Mouse (Mus musculus) megakaryocyte, embryonic 14.5 days (primary cell): ENCODE results near the gene Zfp94.

Experiments
- FLI1 ChIP-seq: IDR thresholded peaks from 2 replicates; pipeline ENCODE4 v1.6.1; 2012; ENCODE audit warnings: low read length, inconsistent platforms, mixed read lengths
- GATA1 ChIP-seq: IDR thresholded peaks from 3 replicates; pipeline ENCODE4 v1.6.1; 2012; ENCODE audit warnings: mixed read lengths, low read length, inconsistent platforms, borderline replicate concordance

DNA sequence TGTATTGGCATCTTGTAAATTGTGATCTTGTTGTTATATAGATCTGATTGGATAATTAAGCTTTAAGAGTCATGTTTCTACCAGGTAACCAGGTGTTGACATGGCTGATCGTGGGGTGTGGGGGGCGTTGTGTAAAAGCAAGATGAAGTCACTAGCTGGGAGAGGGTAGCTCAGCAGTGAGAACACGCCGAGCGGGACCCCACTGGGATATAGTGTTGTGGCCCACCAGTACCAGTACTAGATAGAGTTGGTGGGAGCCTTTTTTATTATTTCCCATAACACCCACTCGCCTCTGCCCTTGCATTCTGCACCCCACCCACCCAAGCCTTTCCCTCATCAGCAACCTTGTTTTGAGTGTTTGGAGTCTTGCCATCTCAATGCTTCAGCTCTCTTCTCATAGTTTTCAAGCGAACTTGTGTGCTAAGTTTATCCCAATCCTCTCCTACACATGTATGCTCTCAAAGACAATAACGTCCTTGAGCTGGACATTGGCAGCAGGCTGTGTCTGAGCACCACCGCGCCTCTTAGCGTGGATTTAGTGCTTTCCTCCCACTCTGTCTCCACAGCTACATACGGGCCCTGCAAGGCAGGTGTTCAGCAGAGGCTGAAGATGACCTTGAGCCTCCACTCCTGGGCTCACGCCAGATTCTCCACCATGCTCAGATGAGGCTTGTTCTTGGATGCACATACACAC lies 57.0 kb downstream of the Zfp94 start:
- no peak for TF ChIP-seq GATA1
- no peak for TF ChIP-seq FLI1
